Mouse (Mus musculus): ENCODE results near the gene Itga9. TPM values are rescaled to one million over a fixed set of nuclear protein-coding genes. Genes with fewer than 3 reads are reported as not detected.

The Itga9 gene
- polyA plus RNA-seq, 1 experiment from 2014 or later: 4.8 TPM

DNA sequence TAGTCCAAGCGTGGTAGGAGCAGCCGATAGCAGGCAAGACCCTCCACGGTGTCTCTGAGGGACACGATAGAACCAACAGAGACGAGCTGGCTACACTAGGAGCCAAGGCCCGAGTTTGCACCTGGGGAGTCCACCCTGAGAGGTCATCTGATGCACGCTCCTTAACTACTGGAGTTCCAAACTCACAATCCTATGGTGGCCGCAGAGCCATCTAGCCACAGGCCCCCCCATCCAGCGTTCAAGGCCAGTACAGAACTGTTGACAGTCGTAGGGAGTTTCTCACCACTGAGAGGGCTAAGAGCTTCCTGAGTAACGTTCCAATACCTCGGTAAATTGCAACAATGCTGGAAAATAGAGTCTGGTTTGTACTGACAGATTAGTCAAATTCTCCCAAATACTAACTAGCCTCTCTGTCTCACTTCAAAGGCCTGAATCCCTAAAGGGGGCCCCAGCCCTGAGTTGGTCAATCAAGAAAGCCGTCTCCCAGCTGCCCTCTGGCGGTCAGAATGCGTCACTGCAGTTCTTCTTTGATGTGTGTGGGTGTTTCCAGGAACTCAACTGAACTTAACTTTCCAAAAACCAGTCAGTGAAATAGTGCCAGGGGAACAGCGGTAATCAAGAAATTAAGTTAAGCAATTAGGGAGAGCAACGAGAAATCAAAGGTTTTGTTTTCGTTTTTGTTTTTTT is 301.6 kb downstream of the Itga9 start:
- TF ChIP-seq CTCF (IDR thresholded peaks at IDR 0.05; ENCODE audit: low read depth) (peak; percentile 92), EP300 (IDR thresholded peaks at IDR 0.05; ENCODE audit: low read depth) (no peak)
- DNase-seq (peak; percentile 80), ATAC-seq (no peak)
- Histone ChIP-seq H3K27me3 (ENCODE audit: insufficient read depth, low read length) (no peaks in the 10 kb centered on the region), H3K4me3 (ENCODE audit: low read depth, low read length) (no peak overlapping the region), H3K27ac (ENCODE audit: low read depth) (no peak overlapping the region), H3K36me3 (replicated peaks; ENCODE audit: insufficient read depth, low read length) (no peaks in the 10 kb centered on the region), H3K4me1 (ENCODE audit: insufficient read depth) (no peaks in the 10 kb centered on the region), H3K9ac (replicated peaks) (no peak overlapping the region; the same call in 1 of the 2 replicates), H3K4me2 (ENCODE audit: low read depth, low read length) (no peak overlapping the region), H3K9me3 (ENCODE audit: low read length) (no peaks in the 10 kb centered on the region)
- WGBS (ENCODE audit: insufficient replicate concordance): 51% methylated on average over 18 of the region's 18 CpGs

DNA sequence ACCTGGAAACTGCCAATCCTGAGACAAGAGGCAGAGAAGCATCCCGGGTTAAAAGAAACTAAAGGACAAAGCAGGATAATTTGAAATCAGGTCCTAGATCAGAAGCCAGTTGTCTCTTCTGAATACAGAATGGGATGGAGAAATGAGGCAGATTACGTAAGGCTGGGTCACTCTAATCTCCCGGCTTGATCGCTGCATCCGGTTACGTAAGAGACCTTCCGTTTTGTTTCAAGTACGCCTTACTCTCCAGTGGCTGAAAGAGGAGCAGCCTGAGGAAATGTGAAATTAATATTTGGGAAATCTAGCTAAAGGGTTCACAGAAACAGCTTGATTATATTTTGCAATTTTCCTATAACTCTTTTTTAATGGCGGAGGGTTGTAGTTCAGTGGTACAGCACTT is 306.6 kb downstream of the Itga9 start:
- H3K4me3 ChIP-seq (ENCODE audit: low read depth, low read length): no peak overlapping the region
- H3K4me1 ChIP-seq (ENCODE audit: insufficient read depth): no peaks in the 10 kb centered on the region
- peak overlapping the region; percentile 23; the same call in 1 of the 2 replicates for H3K4me2 ChIP-seq (ENCODE audit: low read depth, low read length)
- H3K9ac ChIP-seq (replicated peaks): no peak overlapping the region
- H3K27me3 ChIP-seq (ENCODE audit: insufficient read depth, low read length): no peaks in the 10 kb centered on the region
- no peaks in the 10 kb centered on the region for H3K9me3 ChIP-seq (ENCODE audit: low read length)
- H3K27ac ChIP-seq (ENCODE audit: low read depth): no peak overlapping the region
- TF ChIP-seq CTCF (IDR thresholded peaks at IDR 0.05; ENCODE audit: low read depth): no peak
- no peak for TF ChIP-seq EP300 (IDR thresholded peaks at IDR 0.05; ENCODE audit: low read depth)
- no peaks in the 10 kb centered on the region for H3K36me3 ChIP-seq (replicated peaks; ENCODE audit: insufficient read depth, low read length)
- ATAC-seq (peak; percentile 44; the same call in 1 of the 2 replicates), DNase-seq (no peak)
- WGBS (ENCODE audit: insufficient replicate concordance): 46% methylated on average over 9 of the region's 9 CpGs

DNA sequence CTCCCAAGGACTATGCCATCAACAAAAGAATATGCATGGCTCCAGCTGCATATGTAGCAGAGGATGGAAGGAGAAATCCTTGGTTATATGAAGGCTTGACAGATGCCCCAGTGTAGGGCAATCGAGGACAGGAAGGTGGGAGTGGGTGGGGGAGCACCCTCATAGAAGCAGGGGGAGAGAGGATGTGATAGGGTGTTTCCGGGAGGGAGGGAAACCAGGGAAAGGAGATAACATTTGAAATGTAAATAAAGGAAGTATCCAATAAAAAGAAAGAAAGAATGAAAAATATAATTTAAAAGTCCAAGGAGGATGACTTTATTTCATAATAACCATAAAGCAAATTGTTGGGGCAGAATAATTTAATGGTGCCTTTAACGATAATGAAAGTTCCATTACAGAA is 307.1 kb downstream of the Itga9 start:
- TF ChIP-seq EP300 (IDR thresholded peaks at IDR 0.05; ENCODE audit: low read depth): no peak
- TF ChIP-seq CTCF (IDR thresholded peaks at IDR 0.05; ENCODE audit: low read depth): no peak
- H3K4me2 ChIP-seq (ENCODE audit: low read depth, low read length): no peak overlapping the region
- no peak overlapping the region for H3K9ac ChIP-seq (replicated peaks)
- DNase-seq: no peak
- no peak overlapping the region for H3K4me3 ChIP-seq (ENCODE audit: low read depth, low read length)
- H3K36me3 ChIP-seq (replicated peaks; ENCODE audit: insufficient read depth, low read length): no peaks in the 10 kb centered on the region
- no peaks in the 10 kb centered on the region for H3K4me1 ChIP-seq (ENCODE audit: insufficient read depth)
- H3K27ac ChIP-seq (ENCODE audit: low read depth): no peak overlapping the region
- H3K9me3 ChIP-seq (ENCODE audit: low read length): no peaks in the 10 kb centered on the region
- no peaks in the 10 kb centered on the region for H3K27me3 ChIP-seq (ENCODE audit: insufficient read depth, low read length)
- ATAC-seq: no peak
- WGBS (ENCODE audit: insufficient replicate concordance): 48% methylated on average over 3 of the region's 3 CpGs

DNA sequence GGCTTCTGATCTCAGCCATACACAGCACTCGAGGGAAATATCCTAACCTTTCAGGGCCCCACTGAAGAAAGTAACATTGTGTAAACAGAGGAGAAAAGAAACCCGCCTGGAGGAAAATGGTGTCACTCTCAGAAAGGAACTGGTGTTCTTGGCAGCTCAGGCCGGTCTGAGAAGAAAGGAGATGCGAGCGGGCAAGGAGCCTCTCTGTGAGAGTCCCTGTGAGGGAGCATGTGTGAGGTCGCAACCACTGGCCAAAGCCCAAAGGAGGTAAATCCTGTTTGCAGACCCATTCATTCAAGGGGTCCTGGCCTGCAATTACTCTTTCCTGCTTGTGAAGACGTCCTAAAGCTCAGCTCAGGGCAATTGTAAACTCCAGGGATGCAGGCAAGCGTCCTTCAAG is 308.1 kb downstream of the Itga9 start:
- H3K9ac ChIP-seq (replicated peaks): no peak overlapping the region

DNA sequence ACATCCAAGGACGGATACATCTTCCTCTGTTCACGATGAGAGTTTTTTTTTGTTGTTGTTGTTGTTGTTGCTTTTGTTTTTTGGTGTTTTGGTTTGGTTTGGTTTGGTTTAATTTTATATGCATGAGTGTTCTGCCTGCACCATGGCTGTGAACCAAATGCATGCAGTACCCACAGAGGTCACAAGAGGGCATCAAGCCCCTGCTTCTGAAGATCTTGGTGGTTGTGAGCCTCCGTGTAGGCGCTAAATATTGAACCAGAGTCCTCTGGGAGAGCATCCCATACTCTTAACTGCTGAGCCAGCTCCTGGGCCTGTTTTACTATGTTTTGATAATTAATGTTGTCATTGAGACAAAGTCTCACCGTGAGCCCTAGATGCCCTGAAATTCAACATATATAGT is 308.8 kb downstream of the Itga9 start:
- ATAC-seq (no peak), DNase-seq (peak; percentile 43)
- Histone ChIP-seq H3K4me2 (ENCODE audit: low read depth, low read length) (no peak overlapping the region), H3K9me3 (ENCODE audit: low read length) (no peaks in the 10 kb centered on the region), H3K27ac (ENCODE audit: low read depth) (no peak overlapping the region), H3K4me3 (ENCODE audit: low read depth, low read length) (no peak overlapping the region), H3K27me3 (ENCODE audit: insufficient read depth, low read length) (no peaks in the 10 kb centered on the region), H3K36me3 (replicated peaks; ENCODE audit: insufficient read depth, low read length) (no peaks in the 10 kb centered on the region), H3K9ac (replicated peaks) (no peak overlapping the region), H3K4me1 (ENCODE audit: insufficient read depth) (no peaks in the 10 kb centered on the region)
- TF ChIP-seq CTCF (IDR thresholded peaks at IDR 0.05; ENCODE audit: low read depth) (peak; percentile 68), EP300 (IDR thresholded peaks at IDR 0.05; ENCODE audit: low read depth) (no peak)
- 49% methylated on average over 5 of the region's 5 CpGs for WGBS (ENCODE audit: insufficient replicate concordance)

More for the DNA sequence above, 308.1 kb downstream of the Itga9 start:
- WGBS (ENCODE audit: insufficient replicate concordance): 53% methylated on average over 8 of the region's 8 CpGs
- Histone ChIP-seq H3K4me2 (ENCODE audit: low read depth, low read length) (no peak overlapping the region), H3K27me3 (ENCODE audit: insufficient read depth, low read length) (no peaks in the 10 kb centered on the region), H3K4me3 (ENCODE audit: low read depth, low read length) (no peak overlapping the region), H3K36me3 (replicated peaks; ENCODE audit: insufficient read depth, low read length) (no peaks in the 10 kb centered on the region), H3K9me3 (ENCODE audit: low read length) (no peaks in the 10 kb centered on the region), H3K4me1 (ENCODE audit: insufficient read depth) (no peaks in the 10 kb centered on the region), H3K27ac (ENCODE audit: low read depth) (no peak overlapping the region)
- TF ChIP-seq CTCF (IDR thresholded peaks at IDR 0.05; ENCODE audit: low read depth) (no peak), EP300 (IDR thresholded peaks at IDR 0.05; ENCODE audit: low read depth) (no peak)
- ATAC-seq: no peak
- no peak for DNase-seq

DNA sequence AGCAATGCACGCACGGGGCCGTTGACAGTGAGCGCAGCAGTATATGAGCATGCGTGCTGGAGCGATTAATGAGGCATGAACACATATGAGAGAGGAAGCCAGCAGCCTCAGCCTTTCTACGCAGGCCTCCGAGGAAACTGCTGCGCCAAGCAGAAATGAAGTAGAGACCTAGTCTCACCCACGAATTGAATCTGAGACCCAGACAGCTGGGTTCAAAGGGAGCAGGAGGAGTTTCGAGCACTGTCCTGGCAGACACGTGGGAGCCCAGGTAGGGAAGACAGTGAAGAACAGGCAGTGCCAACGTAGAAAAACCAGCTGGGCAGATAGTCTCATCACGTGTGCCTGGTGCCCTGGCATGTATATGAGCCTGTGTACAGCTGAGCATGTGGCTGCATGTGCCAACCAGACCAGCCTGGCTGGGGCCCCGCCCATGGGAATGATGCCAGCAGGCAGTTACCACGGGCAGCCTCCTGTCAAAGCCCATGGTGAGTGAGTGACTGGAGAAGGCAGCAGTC is 313.2 kb downstream of the Itga9 start:
- Histone ChIP-seq H3K27me3 (ENCODE audit: insufficient read depth, low read length) (no peaks in the 10 kb centered on the region), H3K4me3 (ENCODE audit: low read depth, low read length) (no peak overlapping the region), H3K4me1 (ENCODE audit: insufficient read depth) (peaks cover 3% of the 10 kb centered on the region), H3K4me2 (ENCODE audit: low read depth, low read length) (no peak overlapping the region), H3K36me3 (replicated peaks; ENCODE audit: insufficient read depth, low read length) (no peaks in the 10 kb centered on the region), H3K9ac (replicated peaks) (no peak overlapping the region), H3K9me3 (ENCODE audit: low read length) (no peaks in the 10 kb centered on the region), H3K27ac (ENCODE audit: low read depth) (no peak overlapping the region)
- TF ChIP-seq CTCF (IDR thresholded peaks at IDR 0.05; ENCODE audit: low read depth) (no peak), EP300 (IDR thresholded peaks at IDR 0.05; ENCODE audit: low read depth) (no peak)
- 72% methylated on average over 16 of the region's 16 CpGs for WGBS (ENCODE audit: insufficient replicate concordance)
- DNase-seq (no peak), ATAC-seq (no peak)

Data from liver, postnatal 0 days (tissue).